Mouse (Mus musculus) liver, postnatal 0 days (tissue): ENCODE data around the gene Ccdc191.

Experiments
- CTCF ChIP-seq: sonication (generic); IDR thresholded peaks from 2 replicates; pipeline ENCODE4 v1.5.1; 2016; ENCODE audit warnings: antibody characterized with exemption, low read depth
- EP300 ChIP-seq: IDR thresholded peaks from 2 replicates; pipeline ENCODE4 v1.6.1; 2016; ENCODE audit warnings: antibody characterized with exemption, low read depth, mild to moderate bottlenecking

DNA sequence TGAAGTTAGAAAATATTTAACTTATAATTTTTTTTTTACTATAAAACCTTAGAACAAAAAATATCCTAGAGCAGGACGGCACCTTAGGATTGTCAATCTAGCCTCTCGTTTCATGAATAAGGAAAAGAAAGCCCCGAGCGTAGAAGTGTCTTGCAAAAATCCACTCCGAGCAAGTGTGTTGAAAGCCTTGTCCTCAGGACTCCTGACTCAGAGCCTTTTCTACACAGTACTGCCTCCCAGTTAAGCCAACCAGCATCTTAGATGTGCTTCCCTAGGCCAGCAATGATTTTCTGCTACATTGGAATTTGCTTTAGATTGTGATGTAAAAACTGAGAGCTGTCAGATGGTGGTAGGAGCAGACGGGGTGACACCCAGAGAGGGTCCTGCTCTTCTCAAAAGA lies 43.4 kb downstream of the Ccdc191 start:
- TF ChIP-seq CTCF (no peak), EP300 (no peak)
